Comparison of ENCODE assay signal across 16 mouse cellular contexts in the genomic region with DNA sequence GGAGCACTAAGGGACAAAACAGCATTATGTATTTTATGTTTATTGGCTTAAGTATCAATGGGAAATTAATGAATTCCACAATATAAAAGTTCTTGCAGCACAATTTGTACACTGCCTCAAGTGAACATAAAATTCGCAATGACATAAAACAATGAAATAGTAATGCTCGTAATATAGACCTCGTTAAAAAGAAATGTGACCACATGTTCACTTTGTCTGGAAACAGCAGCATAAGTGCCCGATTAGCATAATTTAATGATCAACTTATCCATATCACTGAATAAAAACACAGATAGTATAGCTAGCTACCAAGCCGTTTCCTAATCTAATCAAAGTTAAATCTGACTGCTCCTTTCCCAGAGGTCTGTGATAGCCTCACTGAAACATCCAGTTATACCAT.
"Had no signal": no experiment of that assay in that cellular context is flagged by ENCODE, and none has a peak within 500 bp of the region (broad histone marks: within the 10 kb centered on the region; RNA-seq: fewer than 3 reads in every experiment).

No protein-coding gene starts in this region.

- H3K9me3 ChIP-seq: liver, embryonic 15.5 days; midbrain, embryonic 12.5 days; neural tube, embryonic 12.5 days; stomach, embryonic 15.5 days had no signal

- H3K36me3 ChIP-seq: liver, embryonic 15.5 days; midbrain, embryonic 12.5 days; neural tube, embryonic 12.5 days; stomach, embryonic 15.5 days had no signal

- ATAC-seq: midbrain, embryonic 16.5 days had no signal

- H3K4me1 ChIP-seq: liver, embryonic 15.5 days; neural tube, embryonic 12.5 days; stomach, embryonic 15.5 days had no signal

- DNase-seq: kidney, adult 18-20 months; kidney, postnatal 14 days; left cerebral cortex, postnatal 4 days; lung, embryonic 14.5 days; lung, postnatal 10 days; lung, postnatal 4 days; right cerebral cortex, postnatal 4 days; spleen, adult 18-20 months; thymus, adult 2 months; thymus, postnatal 36 days had no signal

- H3K4me3 ChIP-seq: liver, embryonic 15.5 days; midbrain, embryonic 12.5 days; neural tube, embryonic 12.5 days; stomach, embryonic 15.5 days had no signal

- H3K27ac ChIP-seq: liver, embryonic 15.5 days; midbrain, embryonic 12.5 days; neural tube, embryonic 12.5 days; stomach, embryonic 15.5 days had no signal

- H3K9ac ChIP-seq: liver, embryonic 15.5 days; lung, embryonic 14.5 days; midbrain, embryonic 12.5 days; neural tube, embryonic 12.5 days; stomach, embryonic 15.5 days had no signal

- H3K4me2 ChIP-seq: liver, embryonic 11.5 days; liver, embryonic 15.5 days; midbrain, embryonic 12.5 days; neural tube, embryonic 12.5 days; stomach, embryonic 15.5 days had no signal

- H3K27me3 ChIP-seq: liver, embryonic 15.5 days; midbrain, embryonic 12.5 days; neural tube, embryonic 12.5 days; stomach, embryonic 15.5 days had no signal
